Mouse (Mus musculus) heart, postnatal 36 days (tissue): ENCODE measurements around the gene Stpg2. TPM values are rescaled to one million over a fixed set of nuclear protein-coding genes. Genes with fewer than 3 reads are reported as not detected.
"Not testable (repeated sequence)": the region's sequence is repeated elsewhere in the genome, so short reads cannot be mapped to it uniquely, and the experiment has no call there.

Experiments
- DNase-seq, 2 experiments: peaks; one replicate each; pipeline ENCODE4 v3.0.0; 2021 to 2022
- intact Hi-C: fragments of 180-260 bp; cut with DNase I; formaldehyde crosslinking; loops from one replicate; pipeline ENCODE4 v1.15.1; 2025
- total RNA-seq, 2 experiments: library from RNA; stranded (reverse); gene quantifications; 2 replicates each; pipeline ENCODE4 v1.2.3; 2021

Stpg2 gene
- not detected for total RNA-seq

DNA sequence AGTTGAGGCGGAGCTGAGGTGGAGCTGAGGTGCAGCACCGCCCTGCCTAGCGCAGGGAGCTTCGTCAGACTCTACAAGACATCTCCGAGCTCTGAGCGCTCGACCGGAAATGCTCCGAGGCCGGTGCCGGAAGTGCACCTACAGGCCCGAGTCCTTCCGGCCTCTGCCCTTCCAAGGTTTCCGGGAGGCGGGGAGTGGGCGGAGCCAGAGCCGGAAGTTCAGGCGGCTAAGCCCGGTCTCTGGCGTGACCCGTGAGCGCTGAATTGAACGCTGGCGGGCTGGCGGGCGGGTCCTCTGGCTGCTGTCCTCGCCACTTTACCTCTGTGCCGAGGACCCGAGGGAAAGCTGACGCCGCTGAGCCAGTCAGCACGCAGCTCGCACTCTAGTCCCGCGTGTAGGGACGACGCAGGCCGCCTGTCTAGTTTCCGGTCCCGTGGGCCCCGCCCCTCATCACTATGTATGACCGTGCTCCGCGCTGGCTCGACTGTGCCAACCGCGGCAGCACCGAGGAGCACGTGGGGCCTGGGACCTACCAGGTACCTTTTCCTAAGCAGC lies at the start of gene Stpg2:
Gene Stpg2 (plus strand): TSS at position 251 of the 555 bp plus-strand sequence.
- DNase-seq, result peak; percentile 84 to 85
- intact Hi-C loops, result no loop called here

DNA sequence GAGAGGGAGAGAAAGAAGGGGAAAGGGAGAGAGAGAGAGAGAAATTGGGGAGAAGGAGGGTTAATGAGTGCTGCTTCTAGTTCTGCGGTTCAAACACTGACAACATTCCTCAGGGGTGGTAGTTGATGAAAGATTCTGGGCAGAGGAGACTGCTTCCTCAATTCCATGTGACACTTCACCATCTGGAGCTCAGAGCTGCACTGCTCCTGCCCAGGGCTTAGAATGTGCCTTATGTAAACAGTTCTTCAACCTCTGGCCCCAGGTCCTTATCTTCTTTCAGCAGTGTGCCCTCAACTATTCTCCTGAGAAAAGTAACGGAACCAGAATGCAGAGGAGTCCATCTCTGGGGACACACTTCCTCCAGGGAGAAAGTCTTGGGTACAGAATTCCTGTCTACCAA lies 43.3 kb upstream of the Stpg2 start:
- DNase-seq, result no peak

GRCm38 (mm10) chr3:139162658-139163057 lies 42.8 kb upstream of the Stpg2 start:
- DNase-seq, result no peak
- intact Hi-C loops, result no loop called here

More for the DNA sequence above, 43.3 kb upstream of the Stpg2 start:
- intact Hi-C loops, result no loop called here

DNA sequence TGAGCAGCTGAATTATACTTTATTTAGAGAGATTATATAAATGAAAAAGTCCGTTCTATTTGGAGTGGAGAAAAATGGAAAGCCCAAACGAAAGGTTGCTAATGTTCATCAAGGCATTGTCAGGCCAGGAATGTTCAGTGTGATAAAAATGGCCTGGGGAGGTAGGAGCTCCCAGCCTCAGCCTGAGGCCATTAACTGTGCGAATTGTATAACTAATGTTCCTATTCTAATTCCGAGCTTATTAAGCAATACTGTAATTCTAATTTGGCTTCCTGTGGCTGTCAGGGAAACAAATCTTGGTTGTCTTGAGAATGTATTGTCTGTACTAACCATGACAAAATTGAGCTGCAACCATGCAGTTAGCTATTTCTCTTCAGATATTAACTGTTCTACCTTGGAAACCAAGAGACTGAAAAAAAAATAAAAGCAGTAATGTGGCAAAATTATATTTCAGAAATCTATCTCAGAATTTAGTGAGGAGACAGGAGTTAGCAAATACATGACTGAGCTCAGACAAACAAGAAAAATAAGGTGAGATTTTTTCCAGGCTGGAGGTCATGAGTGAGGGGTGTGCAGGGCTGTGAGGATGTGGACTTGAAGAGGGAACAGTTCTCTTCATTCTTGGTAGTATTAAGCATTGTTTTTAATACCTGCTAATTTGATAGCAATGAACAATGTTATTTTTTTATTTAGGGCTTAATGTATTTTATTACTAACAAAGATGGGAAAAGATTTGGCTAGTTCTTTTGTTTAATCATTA lies 36.8 kb upstream of the Stpg2 start:
- intact Hi-C loops, result no loop called here
- DNase-seq, result no peak

DNA sequence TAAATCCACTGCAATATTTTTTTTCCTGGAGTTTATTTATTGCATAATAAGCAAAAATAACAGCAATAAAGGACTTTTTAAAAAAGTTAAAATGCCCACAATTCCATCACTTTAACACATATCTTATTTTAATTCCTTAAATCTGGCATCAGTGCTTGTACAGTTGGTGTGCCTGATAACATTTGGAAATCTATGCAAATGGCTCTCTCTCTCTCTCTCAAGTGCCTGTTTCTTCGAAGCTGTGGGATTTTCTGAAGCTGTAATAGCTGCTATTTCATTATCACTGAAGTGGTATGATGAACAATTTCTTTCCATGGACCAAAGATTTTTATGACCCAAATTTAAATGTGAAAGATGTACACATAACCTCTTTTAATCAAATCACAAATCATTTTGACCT lies 35.8 kb upstream of the Stpg2 start:
- DNase-seq, result no peak
- intact Hi-C loops, result no loop called here

DNA sequence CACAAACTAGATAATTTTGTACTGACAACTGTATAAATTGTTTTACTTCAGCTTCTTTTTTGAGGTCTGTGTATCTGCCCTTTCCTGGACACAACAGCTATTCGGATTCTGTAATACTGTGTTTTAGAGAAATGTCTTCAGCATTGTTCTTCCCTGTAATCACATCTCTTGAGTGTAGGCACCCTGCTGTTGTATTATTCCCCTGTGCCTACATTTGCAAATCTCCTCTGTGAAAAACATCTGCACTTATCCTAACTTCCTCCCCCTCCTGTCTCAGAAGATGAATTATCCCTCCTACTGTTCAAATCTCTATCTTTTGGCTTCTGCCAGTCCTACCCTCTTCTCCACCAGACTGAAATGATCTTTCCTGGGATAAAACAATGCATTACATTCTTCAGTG lies 28.6 kb upstream of the Stpg2 start:
- DNase-seq, result no peak
- intact Hi-C loops, result no loop called here

DNA sequence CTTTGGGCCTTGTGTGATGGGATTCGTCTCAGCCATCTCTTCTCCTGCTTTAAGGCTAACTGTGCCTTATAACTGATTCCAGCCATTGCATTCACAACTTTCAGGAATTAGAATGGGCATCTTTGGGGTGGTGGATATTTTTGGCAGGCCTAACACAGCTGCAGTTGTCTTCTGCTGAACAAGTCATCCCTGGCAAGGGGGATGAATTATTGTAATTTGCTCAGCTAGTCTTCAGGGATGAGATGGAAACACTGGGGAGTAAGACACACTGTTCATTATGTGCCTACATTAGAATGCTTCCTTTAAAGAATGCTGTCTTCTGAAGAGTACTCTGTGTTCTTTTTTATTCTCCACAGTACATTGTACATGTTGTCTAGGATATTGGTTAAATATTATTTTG lies 14.0 kb upstream of the Stpg2 start:
- intact Hi-C loops, result loop anchor here (5.0 kb wide), 1 partner anchor 549 kb away; no protein-coding TSS in a partner anchor
- DNase-seq, result no peak

- DNase-seq, result no peak
- intact Hi-C loops, result loop anchor here (5.0 kb wide), 1 partner anchor 552 kb away; no protein-coding TSS in a partner anchor
Measured at GRCm38 (mm10) chr3:139193917-139194316, 11.6 kb upstream of the Stpg2 start.

DNA sequence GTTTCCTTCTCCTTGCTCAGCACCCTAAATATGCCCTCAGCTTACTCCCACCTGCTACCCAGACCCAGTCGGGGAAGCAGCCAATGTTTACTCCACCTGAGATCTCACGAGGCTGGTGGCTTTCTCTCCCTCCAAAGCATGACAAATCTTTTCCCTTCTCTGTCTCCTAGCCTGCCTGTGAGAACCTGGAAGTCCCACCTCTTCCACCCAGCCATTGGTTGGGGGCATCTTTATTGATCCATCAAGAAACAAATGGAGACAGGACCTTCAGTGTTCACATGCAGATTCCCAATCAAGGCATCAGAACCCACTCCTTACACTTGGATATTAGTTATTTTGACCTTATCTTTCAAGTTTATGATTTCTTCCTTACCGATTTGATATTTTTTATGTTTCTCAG lies 7.1 kb upstream of the Stpg2 start:
- intact Hi-C loops, result no loop called here

GRCm38 (mm10) chr3:139200324-139200723 lies 5.2 kb upstream of the Stpg2 start:
- intact Hi-C loops, result no loop called here

More for the DNA sequence above, 7.1 kb upstream of the Stpg2 start:
- DNase-seq, result no peak

GRCm38 (mm10) chr3:139216945-139217344 lies 11.5 kb downstream of the Stpg2 start:
- no peak for DNase-seq
- intact Hi-C loops, result no loop called here

More at GRCm38 (mm10) chr3:139200324-139200723, 5.2 kb upstream of the Stpg2 start:
- no peak for DNase-seq

- DNase-seq, result no peak
- intact Hi-C loops, result no loop called here
Measured at GRCm38 (mm10) chr3:139225123-139225522, 19.6 kb downstream of the Stpg2 start.

- intact Hi-C loops, result no loop called here
- no peak for DNase-seq
Measured at GRCm38 (mm10) chr3:139226811-139227210, 21.3 kb downstream of the Stpg2 start.

DNA sequence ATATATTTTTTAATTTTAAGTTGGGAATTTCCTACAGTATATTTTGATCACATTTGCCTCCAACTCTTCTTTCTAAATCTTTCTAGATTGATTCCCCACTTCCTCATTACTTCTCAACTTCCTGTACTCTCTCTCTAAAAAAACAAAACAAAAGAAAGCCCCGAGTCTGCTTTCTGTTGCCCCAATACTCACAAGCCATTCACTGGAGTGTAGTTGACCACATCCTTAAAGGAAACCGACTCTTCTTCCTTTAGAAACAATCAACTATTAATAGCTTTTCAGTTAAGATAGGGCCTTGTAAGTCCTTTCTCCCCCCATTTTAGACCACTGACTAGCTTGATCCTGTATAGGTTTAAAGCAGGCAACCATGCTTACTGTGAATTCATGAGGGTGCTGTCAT lies 39.7 kb downstream of the Stpg2 start:
- no peak for DNase-seq
- intact Hi-C loops, result no loop called here

DNA sequence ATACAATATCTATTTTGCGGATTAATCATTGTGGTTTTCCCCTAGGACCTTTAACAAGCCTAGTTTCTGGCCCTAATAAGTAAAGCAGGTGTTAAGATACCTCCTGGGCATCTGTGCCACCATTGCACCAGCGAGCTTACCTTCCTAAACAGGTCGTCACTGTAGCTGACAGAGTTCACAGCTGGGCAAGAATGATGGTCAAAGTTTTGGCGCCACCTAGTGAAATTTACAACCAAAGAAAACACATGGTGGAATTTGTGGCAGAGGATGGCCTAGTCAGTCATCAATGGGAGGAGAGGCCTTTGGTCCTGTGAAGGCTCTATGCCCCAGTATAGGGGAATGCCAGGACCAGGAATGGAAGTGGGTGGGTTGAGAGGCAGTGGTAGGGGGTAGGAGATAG lies 41.0 kb downstream of the Stpg2 start:
- DNase-seq, result no peak
- intact Hi-C loops, result no loop called here

GRCm38 (mm10) chr3:139262359-139262758 lies 56.9 kb downstream of the Stpg2 start:
- DNase-seq, intact Hi-C loops: not testable (repeated sequence)

DNA sequence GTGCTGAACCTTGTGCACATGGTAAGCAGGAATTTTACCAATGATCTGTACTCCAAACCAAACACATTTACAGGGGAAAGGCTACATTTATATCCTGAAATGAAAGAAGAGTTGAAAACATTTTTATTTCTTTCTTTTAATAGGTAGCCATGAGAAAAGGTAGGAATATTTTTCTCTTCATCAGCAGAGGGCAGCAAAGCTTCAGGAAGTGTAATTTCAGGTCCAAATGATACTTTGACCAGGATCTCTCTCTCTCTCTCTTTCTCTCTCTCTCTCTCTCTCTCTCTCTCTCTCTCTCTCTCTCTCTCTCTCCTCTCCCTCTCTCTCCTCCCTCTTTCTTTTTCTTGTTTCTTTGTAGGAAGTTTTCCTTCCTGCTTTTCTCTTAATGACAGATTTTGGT lies 92.4 kb downstream of the Stpg2 start:
- intact Hi-C loops, result no loop called here
- DNase-seq, result no peak

- intact Hi-C loops, result no loop called here
- DNase-seq, result no peak
Measured at GRCm38 (mm10) chr3:139308078-139308809, 102.8 kb downstream of the Stpg2 start.

DNA sequence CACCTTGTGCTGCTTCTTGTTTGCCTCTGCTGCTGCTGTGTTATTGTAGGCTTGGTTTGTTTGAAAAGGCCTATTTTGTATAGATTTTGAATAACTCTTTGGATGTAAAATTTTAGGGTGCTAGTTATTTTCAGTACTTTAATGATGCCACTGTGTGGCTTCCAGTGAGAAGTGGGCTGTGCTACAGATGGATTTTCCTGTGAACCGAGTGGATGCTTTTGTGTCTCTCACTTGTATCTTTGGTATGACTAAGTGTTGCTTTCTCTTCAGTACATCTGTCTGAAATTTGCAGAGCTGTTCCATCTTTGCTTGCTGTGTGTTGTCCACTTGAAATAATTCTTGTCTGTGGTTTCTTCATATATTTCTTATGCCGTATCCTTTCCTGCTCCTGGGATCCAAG lies 106.2 kb downstream of the Stpg2 start:
- intact Hi-C loops, result no loop called here

GRCm38 (mm10) chr3:139380494-139380893 lies 175.0 kb downstream of the Stpg2 start:
- intact Hi-C loops, result no loop called here
- no peak for DNase-seq

More for the DNA sequence above, 106.2 kb downstream of the Stpg2 start:
- DNase-seq, result no peak

- DNase-seq, result no peak
- intact Hi-C loops, result no loop called here
Measured at GRCm38 (mm10) chr3:139397077-139397865, 191.8 kb downstream of the Stpg2 start.
